Mouse (Mus musculus) liver, embryonic 15.5 days (tissue): ENCODE measurements around the gene Uts2b. TPM values are rescaled to one million over a fixed set of nuclear protein-coding genes. Genes with fewer than 3 reads are reported as not detected.
A peak's percentile ranks its signal among the peaks of the same experiment; 100 is the strongest.

ENCODE experiments used
- ATAC-seq: fragments of 200-750 bp; cut with Nextera tagmentation; 2 replicates; pipeline ENCODE4 v1.8.0; 2017; ENCODE audit warnings: moderate number of reproducible peaks, mild to moderate bottlenecking, moderate library complexity; ENCODE audit not compliant: insufficient read depth
- H3K27ac ChIP-seq: fragments of 300-500 bp; sonication (generic); replicated peaks from 2 replicates; pipeline ENCODE4 v1.5.1; 2015; ENCODE audit warnings: mild to moderate bottlenecking, inconsistent platforms
- H3K27me3 ChIP-seq: fragments of 300-500 bp; sonication (generic); 2 replicates; pipeline ENCODE4 v1.6.1; 2015; ENCODE audit warnings: mild to moderate bottlenecking, inconsistent platforms
- H3K36me3 ChIP-seq: fragments of 300-500 bp; sonication (generic); replicated peaks from 2 replicates; pipeline ENCODE4 v1.6.1; 2015; ENCODE audit warnings: moderate library complexity, mild to moderate bottlenecking, inconsistent platforms
- H3K4me1 ChIP-seq: fragments of 300-500 bp; sonication (generic); replicated peaks from 2 replicates; pipeline ENCODE4 v1.6.1; 2015; ENCODE audit warnings: inconsistent platforms
- H3K4me2 ChIP-seq: fragments of 300-500 bp; sonication (generic); 2 replicates; pipeline ENCODE4 v1.6.1; 2015; ENCODE audit warnings: moderate library complexity, mild to moderate bottlenecking, inconsistent platforms
- H3K4me3 ChIP-seq: fragments of 300-500 bp; sonication (generic); replicated peaks from 2 replicates; pipeline ENCODE4 v1.5.1; 2015; ENCODE audit warnings: mild to moderate bottlenecking, inconsistent platforms
- H3K9ac ChIP-seq: fragments of 300-500 bp; sonication (generic); 2 replicates; pipeline ENCODE4 v1.6.1; 2015; ENCODE audit warnings: moderate library complexity, mild to moderate bottlenecking, inconsistent platforms
- H3K9me3 ChIP-seq: fragments of 300-500 bp; sonication (generic); replicated peaks from 2 replicates; pipeline ENCODE4 v1.6.1; 2016; ENCODE audit warnings: inconsistent platforms
- WGBS: fragments of 180-500 bp; shearing (Covaris S2); methylation state at CpG from one replicate; pipeline ENCODE4 v1.1.7; 2015; ENCODE audit warnings: mixed read lengths; ENCODE audit not compliant: insufficient replicate concordance; 5-methylcytosine and 5-hydroxymethylcytosine counted together
- polyA plus RNA-seq: library from polyadenylated mRNA; unstranded; fragments of >200 nt; fragmentation: Nextera tagmentation; extraction: Ambion mirVana; gene quantifications from 2 replicates; pipeline ENCODE4 v1.2.1, GENCODE M21; 2015

The Uts2b gene
- polyA plus RNA-seq, 1 experiment from 2014 or later: not detected

DNA sequence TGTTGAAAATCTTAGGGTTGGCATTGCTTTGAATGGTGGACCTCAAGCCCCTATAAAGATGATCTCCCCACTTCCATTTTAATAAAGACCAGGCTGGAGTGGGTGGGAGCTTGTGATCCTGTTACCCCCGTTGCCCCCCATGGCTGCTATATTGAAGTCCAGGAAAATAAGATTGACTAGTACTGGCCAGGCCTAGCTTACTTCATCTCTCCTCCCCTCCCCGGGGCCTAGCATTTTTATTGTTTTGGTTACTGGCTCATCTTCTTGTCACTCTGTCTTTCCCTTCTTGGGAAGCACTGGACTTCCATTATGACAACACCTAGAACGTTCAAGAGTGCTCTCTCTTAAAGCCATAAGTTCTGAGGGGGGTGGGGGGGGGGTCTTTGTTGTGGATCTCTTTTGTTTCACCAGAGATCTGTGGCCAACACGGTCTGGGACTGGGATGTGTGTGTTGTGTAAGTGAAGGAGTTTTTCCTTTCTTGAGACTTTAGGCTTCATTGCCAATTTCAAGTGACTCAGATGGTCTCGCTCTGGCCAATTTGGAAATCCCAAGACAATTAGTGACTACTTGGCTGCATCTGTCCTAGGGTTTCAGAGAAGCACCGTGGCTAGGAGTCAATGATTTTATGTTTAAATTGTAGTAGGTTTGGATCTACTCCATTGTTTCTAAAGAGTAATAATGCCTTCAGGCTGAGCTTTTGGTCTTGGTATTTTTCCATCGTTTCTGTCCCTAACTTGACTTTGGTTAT, 19.7 kb upstream of the Uts2b start:
- WGBS: 32% methylated on average over 7 of the region's 7 CpGs
- no peaks in the 10 kb centered on the region for H3K9me3 ChIP-seq
- no peaks in the 10 kb centered on the region for H3K27me3 ChIP-seq
- H3K4me1 ChIP-seq: peaks cover 27% of the 10 kb centered on the region
- H3K9ac ChIP-seq: peak overlapping the region; percentile 80
- H3K27ac ChIP-seq: peak overlapping the region; percentile 84
- peak overlapping the region; percentile 76 for H3K4me2 ChIP-seq
- no peaks in the 10 kb centered on the region for H3K36me3 ChIP-seq
- no peak for ATAC-seq
- peak overlapping the region; percentile 82 for H3K4me3 ChIP-seq

DNA sequence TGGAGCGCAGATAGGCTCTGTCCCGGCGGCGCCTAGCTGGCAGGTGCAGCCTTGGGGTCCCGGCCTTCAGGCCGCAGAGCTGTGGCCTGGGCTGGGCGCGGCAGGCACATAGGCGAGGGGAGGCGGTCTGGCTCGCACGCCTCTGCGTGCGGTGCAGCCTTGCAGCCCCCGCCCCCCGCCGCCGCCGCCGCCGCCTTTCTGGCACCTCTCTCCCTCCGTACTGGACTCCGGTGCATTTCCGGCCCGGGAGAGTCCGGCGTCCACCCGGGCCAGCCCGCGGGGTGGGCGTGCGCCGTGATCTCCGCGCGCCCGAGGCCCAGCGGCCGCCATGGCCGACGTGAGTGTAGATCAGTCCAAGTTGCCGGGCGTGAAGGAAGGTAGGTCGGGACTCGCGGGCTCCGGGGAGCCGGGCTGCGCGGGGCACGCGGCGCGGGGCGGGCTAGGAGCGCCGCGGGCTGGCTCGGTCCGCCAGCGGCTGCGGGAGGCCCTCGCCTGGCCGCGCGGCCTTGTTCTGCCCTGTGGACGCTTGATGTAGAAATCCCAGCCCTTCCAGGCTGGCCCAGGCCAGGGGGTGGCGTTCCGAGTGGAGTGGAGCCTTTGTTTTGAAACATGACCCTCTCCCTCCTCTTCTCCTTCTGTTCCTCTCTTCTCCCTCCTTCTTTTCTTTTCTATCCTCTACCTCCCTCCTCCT, 18.9 kb upstream of the Uts2b start, which contains the start of gene Ccdc50:
Gene Ccdc50 (plus strand): TSS at position 109 of the 691 bp plus-strand sequence.
- no peaks in the 10 kb centered on the region for H3K9me3 ChIP-seq
- H3K27ac ChIP-seq: peak within 1 kb of the TSS; percentile 84
- H3K4me1 ChIP-seq: peaks cover 27% of the 10 kb centered on the region
- H3K9ac ChIP-seq: peak within 1 kb of the TSS; percentile 80
- peak within 1 kb of the TSS; percentile 76 for H3K4me2 ChIP-seq
- no peaks in the 10 kb centered on the region for H3K36me3 ChIP-seq
- no peaks in the 10 kb centered on the region for H3K27me3 ChIP-seq
- peak within 1 kb of the TSS; percentile 82 for H3K4me3 ChIP-seq
- ATAC-seq: peak; percentile 89
- 0% methylated on average over 59 of the region's 69 CpGs for WGBS

DNA sequence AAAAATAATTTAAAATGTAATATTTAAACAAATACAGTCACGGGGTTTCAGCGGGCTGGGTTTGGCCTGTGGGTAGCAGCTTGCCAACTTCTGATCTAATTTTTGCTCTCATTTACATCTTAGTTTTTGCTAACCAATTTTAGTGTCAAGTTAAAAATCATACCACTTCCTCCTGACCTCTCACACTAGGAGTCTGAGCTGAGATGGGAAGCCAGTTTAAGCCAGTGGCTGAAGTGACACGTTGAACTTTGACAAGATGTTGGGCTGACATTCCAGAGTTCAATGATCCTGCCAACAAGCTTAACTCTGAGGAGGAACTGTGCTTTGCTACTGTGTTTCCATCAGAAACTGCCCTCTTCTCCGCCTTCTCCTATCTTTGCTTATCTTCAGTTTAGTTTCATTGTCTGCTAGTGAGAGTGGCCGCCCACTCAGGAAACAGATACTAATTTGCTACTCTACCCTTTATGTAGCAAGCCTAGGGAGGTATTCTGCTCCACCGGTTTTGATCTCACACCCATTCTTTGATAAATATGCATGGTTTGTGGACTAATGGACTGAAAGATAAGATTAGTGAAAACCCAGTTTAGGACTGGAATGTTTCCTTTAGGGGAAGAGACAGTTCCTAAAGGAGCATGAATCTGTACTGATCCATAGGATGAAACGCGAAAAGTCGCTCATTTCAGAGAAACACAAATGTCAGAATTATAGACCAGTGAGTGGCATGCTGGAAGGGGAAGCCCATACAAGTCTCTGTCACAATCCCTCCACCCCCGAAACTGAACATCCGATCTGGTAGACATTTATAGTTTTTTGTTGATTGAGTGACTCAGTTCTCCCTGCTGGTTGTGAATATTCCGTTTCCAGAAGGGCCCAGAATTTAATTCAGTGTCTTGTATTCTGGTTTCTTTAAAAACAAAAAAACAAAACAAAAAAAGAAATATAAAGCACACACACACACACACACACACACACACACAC, 17.9 kb upstream of the Uts2b start:
- no peaks in the 10 kb centered on the region for H3K9me3 ChIP-seq
- no peak overlapping the region for H3K9ac ChIP-seq
- no peaks in the 10 kb centered on the region for H3K36me3 ChIP-seq
- no peak for ATAC-seq
- 18% methylated on average over 12 of the region's 12 CpGs for WGBS
- H3K27ac ChIP-seq: peak overlapping the region; percentile 12
- H3K27me3 ChIP-seq: no peaks in the 10 kb centered on the region
- H3K4me2 ChIP-seq: peak overlapping the region; percentile 76
- peaks cover 24% of the 10 kb centered on the region for H3K4me1 ChIP-seq
- H3K4me3 ChIP-seq: peak overlapping the region; percentile 82

- Histone ChIP-seq H3K4me3 (no peak overlapping the region), H3K27me3 (no peaks in the 10 kb centered on the region), H3K36me3 (no peaks in the 10 kb centered on the region), H3K4me2 (no peak overlapping the region), H3K4me1 (peaks cover 24% of the 10 kb centered on the region), H3K27ac (no peak overlapping the region), H3K9ac (no peak overlapping the region), H3K9me3 (no peaks in the 10 kb centered on the region)
- WGBS: 62% methylated on average over 4 of the region's 4 CpGs
- no peak for ATAC-seq
Measured at GRCm38 (mm10) chr16:27386850-27387407, 16.9 kb upstream of the Uts2b start.

DNA sequence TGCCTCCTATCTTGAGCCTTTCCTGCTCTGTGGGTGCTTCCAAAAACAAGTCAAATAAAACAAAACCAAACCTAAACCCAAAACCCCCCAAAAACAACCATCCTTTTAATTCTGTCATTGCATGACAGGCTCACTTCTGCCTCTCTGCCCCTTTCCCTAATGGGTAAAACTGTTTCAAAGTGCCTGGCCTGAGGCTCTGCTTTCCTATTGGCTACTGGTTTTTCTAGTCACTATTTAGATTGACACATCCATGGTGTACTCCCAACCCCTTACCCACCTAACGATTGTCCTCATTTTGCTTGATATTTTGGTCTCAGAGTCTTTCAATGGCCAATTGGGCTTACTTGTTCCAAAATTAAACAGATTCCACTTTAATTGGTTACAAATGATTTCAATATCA, 15.6 kb upstream of the Uts2b start:
- ATAC-seq: no peak
- H3K27ac ChIP-seq: no peak overlapping the region
- WGBS: 68% methylated on average over 1 of the region's 1 CpGs
- H3K4me1 ChIP-seq: peaks cover 20% of the 10 kb centered on the region
- H3K4me2 ChIP-seq: no peak overlapping the region
- no peaks in the 10 kb centered on the region for H3K27me3 ChIP-seq
- no peaks in the 10 kb centered on the region for H3K36me3 ChIP-seq
- H3K4me3 ChIP-seq: no peak overlapping the region
- no peak overlapping the region for H3K9ac ChIP-seq
- H3K9me3 ChIP-seq: no peaks in the 10 kb centered on the region

- 46% methylated on average over 4 of the region's 4 CpGs for WGBS
- no peak overlapping the region for H3K4me2 ChIP-seq
- no peak overlapping the region for H3K27ac ChIP-seq
- H3K9me3 ChIP-seq: no peaks in the 10 kb centered on the region
- H3K27me3 ChIP-seq: no peaks in the 10 kb centered on the region
- H3K4me3 ChIP-seq: no peak overlapping the region
- H3K4me1 ChIP-seq: peaks cover 14% of the 10 kb centered on the region
- ATAC-seq: no peak
- no peak overlapping the region for H3K9ac ChIP-seq
- H3K36me3 ChIP-seq: no peaks in the 10 kb centered on the region
Measured at GRCm38 (mm10) chr16:27384893-27385603, 15.0 kb upstream of the Uts2b start.

GRCm38 (mm10) chr16:27382217-27382616, 12.2 kb upstream of the Uts2b start:
- Histone ChIP-seq H3K36me3 (no peaks in the 10 kb centered on the region), H3K9ac (no peak overlapping the region), H3K9me3 (no peaks in the 10 kb centered on the region), H3K27me3 (no peaks in the 10 kb centered on the region), H3K4me2 (no peak overlapping the region), H3K4me3 (no peak overlapping the region), H3K4me1 (no peaks in the 10 kb centered on the region), H3K27ac (no peak overlapping the region)
- no peak for ATAC-seq
- 75% methylated on average over 4 of the region's 4 CpGs for WGBS

DNA sequence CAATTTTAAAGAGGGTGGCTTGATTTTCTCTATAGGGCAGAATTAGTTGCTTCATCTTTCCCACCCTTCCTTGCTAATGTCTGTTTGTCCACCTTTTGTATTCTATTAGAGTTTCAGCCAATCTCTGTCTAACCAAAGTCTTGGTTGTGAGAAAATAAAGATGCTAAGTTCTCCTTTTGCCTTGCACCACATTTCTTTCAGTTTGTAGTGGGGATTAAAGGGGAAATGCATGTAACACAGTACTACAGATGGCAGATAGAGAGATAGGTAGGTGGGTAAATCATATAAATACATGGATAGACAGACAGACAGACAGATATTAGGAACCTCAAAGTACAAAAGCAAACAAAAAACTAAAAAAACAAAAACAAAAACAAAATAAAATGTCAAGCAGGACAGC, 6.5 kb upstream of the Uts2b start:
- Histone ChIP-seq H3K4me2 (no peak overlapping the region), H3K36me3 (no peaks in the 10 kb centered on the region), H3K27ac (no peak overlapping the region), H3K27me3 (no peaks in the 10 kb centered on the region), H3K4me1 (no peaks in the 10 kb centered on the region), H3K9me3 (no peaks in the 10 kb centered on the region), H3K4me3 (no peak overlapping the region), H3K9ac (no peak overlapping the region)
- ATAC-seq: no peak

GRCm38 (mm10) chr16:27375318-27375717, 5.3 kb upstream of the Uts2b start:
- no peaks in the 10 kb centered on the region for H3K27me3 ChIP-seq
- H3K27ac ChIP-seq: no peak overlapping the region

DNA sequence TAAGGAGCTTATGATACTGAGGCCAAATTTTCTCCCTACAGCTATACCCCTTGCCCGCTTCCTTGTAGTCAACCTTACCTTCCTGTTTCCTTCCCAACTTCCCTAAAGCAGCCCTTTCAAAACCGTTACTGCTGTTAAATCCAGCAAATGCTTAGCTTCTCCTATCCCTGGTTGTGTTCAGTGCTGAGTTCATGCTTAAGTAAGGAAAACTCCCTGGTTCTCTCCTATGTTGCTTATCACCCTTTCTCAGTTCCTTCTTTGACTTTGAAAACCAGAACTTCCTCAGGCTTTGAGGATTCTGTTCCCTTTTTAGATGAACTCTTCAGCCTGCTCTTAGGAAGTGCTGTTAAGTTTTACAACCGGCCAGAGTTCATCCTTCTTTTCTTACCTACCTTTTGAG, 4.1 kb upstream of the Uts2b start:
- no peak overlapping the region for H3K4me2 ChIP-seq
- H3K9me3 ChIP-seq: no peaks in the 10 kb centered on the region
- no peaks in the 10 kb centered on the region for H3K27me3 ChIP-seq
- no peaks in the 10 kb centered on the region for H3K4me1 ChIP-seq
- no peak overlapping the region for H3K27ac ChIP-seq
- H3K4me3 ChIP-seq: no peak overlapping the region
- H3K9ac ChIP-seq: no peak overlapping the region
- WGBS: 12% methylated on average over 3 of the region's 3 CpGs
- ATAC-seq: no peak
- no peaks in the 10 kb centered on the region for H3K36me3 ChIP-seq

More at GRCm38 (mm10) chr16:27375318-27375717, 5.3 kb upstream of the Uts2b start:
- Histone ChIP-seq H3K4me3 (no peak overlapping the region), H3K9me3 (no peaks in the 10 kb centered on the region), H3K4me1 (no peaks in the 10 kb centered on the region), H3K9ac (no peak overlapping the region), H3K4me2 (no peak overlapping the region), H3K36me3 (no peaks in the 10 kb centered on the region)
- WGBS: 59% methylated on average over 2 of the region's 2 CpGs
- ATAC-seq: peak; percentile 71
